Mouse (Mus musculus) G1E-ER4 (cell line): Measurements from ENCODE around the gene Eef1g. TPM values are rescaled to one million over a fixed set of nuclear protein-coding genes. Genes with fewer than 3 reads are reported as not detected.

Source experiments
- GATA1 ChIP-seq: IDR thresholded peaks from one replicate; pipeline ENCODE4 v1.8.0; 2012; ENCODE audit warnings: low read length, inconsistent platforms
- polyA plus RNA-seq: library from polyadenylated mRNA; stranded (reverse); fragments of >175 nt; gene quantifications from 2 replicates; pipeline ENCODE4 v1.2.3, GENCODE M21; 2012

The Eef1g gene
- polyA plus RNA-seq, 1 experiment = 60.0 TPM

GRCm38 (mm10) chr19:8989567-8990431 lies 23.0 kb downstream of the Eef1g start:
- no peak for TF ChIP-seq GATA1

DNA sequence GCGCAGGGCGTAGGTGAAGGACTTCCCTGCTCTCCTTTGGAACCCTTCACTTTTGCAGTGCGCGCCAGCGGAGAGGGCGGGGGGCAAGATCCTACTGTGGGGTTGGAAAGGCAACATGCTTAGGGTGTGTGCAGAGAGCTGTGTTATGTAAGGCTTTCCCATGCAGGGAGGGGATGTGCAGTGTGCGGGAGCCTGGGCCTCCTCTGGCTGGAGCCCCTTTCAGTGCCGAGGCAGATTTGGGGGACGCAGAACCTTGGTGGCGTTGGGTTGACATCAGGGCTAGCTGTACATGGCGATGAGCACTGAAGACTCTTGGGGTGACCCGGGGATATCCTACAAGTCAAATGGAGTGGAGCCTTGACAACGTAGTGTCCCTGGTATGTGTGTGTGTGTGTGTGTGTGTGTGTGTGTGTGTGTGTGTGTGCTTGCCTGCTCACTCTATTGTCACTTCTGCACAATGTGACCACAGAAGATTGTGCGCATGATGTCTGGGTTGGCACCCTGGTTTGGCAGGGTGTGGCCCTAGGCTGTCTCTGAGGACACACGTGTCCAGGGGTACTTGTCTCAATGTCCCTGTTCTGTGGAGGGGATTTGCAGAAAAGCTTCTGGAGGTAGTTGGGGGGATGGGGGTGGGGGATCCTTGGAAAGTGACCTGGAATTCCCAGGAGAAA lies 23.7 kb downstream of the Eef1g start:
- TF ChIP-seq GATA1 = no peak

- no peak for TF ChIP-seq GATA1
Measured at GRCm38 (mm10) chr19:8991245-8991870, 24.5 kb downstream of the Eef1g start.

DNA sequence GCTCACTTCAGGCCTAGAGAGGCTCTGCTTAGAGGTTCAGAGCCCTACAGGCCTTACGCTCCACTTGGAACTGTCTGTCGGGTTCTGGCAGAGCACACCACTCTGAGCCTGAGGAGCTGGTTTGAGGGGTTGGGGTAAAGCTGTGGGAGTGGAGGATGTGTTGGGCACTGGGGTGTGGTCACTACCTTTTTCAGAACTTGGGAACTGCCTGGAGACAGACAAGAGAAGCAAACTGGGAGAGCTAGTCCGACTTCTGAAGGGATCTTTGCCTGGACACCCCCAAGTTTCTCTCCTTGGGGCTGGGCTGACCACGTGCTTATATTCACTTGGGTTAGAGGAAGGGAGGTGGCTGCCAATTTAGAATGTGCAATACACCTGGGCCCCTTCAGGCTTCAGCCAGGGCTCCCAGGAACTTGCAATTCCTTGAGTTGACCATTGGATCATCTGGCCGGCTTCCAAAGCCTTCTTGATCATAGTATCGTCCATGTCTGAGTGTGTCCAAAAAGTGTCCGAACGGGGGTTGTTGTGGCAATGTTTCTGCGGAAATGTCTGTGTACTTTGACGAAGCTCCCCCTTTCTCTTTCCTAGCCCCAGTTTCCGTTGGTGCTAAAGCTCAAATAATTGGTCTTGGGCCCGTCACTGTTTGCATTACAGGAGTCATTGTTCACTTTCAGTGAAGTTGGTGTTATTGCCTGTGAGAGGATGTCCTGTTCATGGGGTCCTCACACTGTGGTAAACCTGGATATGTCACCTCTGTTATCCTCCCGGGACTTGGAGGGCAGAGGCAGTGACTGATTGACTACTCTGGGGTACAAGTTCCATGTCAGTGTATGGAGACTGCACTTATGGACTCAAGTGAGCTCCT lies 25.3 kb downstream of the Eef1g start:
- no peak for TF ChIP-seq GATA1

- TF ChIP-seq GATA1 = no peak
Measured at GRCm38 (mm10) chr19:8992769-8993624, 26.2 kb downstream of the Eef1g start.

- TF ChIP-seq GATA1 = no peak
Measured at GRCm38 (mm10) chr19:8993625-8993912, 26.7 kb downstream of the Eef1g start.

DNA sequence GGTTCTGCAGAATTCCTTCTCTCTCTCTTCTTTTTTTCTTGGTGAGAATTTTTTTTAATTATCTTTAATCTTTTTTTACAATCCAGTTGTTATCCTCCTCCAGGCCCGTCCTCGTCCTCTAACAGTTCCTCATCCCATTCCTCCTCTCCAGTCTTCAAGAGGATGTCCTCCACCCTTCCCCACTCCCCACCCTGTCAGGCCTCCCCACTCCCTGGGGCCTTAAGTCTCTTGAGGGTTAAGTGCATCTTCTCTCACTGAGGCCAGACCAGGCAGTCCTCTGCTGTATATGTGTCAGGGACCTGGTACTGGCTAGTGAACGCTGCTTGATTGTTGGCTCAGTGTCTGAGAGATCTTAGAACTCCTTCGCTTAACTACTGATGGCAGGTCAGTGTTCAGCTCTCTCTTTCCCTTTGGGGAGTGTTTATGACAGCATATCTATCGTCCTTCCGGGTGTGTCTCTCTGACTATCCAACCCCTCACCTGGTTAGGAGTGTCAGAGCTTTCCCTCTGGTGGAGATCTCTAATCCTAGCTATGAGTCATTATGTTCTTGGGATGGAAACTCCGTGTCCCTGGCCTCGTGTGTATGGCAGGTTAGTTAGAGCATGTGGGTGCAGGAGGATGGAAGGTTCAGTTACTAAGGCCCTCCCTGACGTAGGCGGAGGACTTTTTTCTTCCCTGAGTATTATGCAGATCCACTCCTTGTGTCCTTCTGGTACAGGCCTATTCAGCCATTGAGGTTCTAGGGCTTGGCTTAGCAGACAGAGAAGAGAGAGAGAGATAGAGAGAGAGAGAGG lies 28.2 kb downstream of the Eef1g start:
- no peak for TF ChIP-seq GATA1

DNA sequence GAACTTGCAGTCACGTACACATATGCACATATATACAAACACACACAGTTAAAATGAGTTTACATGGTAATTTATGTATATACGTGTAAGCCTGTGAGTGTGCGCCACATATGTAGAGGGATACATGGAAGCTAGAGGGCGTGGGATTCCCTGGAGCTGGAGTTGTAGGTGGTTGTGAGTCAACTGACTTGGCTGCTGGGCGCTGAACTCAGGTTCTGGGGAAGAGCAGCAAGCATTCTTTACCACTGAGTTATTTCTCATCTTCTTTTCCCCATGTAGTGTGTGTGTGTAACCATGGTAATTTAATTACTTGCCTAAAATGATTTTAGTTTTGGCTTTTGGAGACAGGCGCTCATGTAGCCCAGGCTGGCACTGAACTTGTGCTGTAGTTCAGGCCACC lies 29.8 kb downstream of the Eef1g start:
- no peak for TF ChIP-seq GATA1

GRCm38 (mm10) chr19:8997546-8997945 lies 30.7 kb downstream of the Eef1g start:
- TF ChIP-seq GATA1 = no peak

DNA sequence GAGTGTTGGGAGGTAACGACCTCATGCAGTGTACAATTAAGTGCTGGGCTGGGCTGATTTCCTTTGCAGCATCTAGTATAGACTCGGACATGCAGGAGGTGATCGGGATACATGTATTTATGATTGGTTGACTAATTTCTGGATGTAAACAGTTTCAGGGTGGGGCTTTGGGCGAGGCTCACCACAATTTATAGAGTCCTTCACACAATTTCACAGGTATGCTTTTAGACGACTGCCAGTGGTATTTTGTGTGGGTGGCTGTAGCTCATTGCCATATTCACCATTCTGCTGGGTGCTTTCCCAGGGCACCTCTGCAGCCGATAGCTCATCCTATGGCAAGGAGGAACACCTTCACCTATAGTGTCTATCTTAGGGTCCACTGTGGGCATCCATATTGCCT lies 31.7 kb downstream of the Eef1g start:
- no peak for TF ChIP-seq GATA1

- TF ChIP-seq GATA1 = no peak
Measured at GRCm38 (mm10) chr19:8999223-8999622, 32.4 kb downstream of the Eef1g start.

GRCm38 (mm10) chr19:9019298-9019697 lies 52.5 kb downstream of the Eef1g start:
- no peak for TF ChIP-seq GATA1

DNA sequence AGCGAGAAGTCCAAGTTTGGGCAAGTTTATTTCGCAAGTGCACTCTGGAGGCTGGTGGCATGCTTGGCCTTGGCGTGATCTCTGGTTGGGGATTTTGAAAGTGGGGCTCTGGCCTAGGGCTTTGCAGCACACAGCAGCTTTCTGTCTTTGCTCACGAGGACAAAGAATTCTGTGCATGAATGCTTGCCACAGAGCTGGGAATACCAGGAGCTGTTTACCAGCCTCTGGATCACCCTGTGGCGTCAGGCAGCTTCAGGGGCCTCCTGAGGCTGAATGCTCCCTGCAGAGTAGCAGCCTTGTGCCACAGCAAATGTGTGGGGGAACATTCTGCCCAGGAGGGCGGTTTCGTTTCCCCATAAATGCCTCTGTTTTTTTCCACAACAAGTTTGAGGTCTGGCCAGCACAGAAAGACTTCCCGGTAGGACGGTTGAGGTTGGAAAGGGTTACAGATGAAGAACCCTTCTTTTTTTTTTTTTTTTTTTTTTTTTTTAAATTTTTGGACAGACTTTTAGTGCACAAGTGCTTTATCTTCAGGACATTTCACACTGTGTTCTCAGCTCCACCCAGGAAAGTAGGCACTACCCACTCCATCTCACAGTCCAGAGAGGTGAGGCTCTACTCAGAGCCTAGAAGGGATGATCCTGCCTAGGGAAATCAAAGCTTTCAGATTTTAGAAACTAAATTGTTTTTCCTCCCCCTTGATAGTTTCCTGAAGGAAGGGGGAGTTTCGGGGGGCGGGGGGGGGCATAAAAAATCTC lies 56.4 kb downstream of the Eef1g start:
- TF ChIP-seq GATA1 = no peak
